Mouse (Mus musculus): ENCODE measurements around the gene Ska2. TPM values are rescaled to one million over a fixed set of nuclear protein-coding genes. Genes with fewer than 3 reads are reported as not detected.

Gene Ska2
- total RNA-seq, 4 experiments from 2014 or later: 13.7 to 16.1 (median 14.8) TPM

- DNase-seq (ENCODE audit: low spot score in 2 of 2): no peak
These were observed 54.7 kb downstream of the Ska2 start for GRCm38 (mm10) chr11:87163751-87164150.

GRCm38 (mm10) chr11:87173625-87174024, 64.6 kb downstream of the Ska2 start:
- no peak for DNase-seq (ENCODE audit: low spot score in 2 of 2)

Small RNA genes lying within 50 kb of the gene (microRNA-seq; reads per million reads assigned to microRNA genes)
- gene Mir301: 37.3 to 389 reads per million in 2 experiments

Other genes with a start within 250 kb of the Ska2 start
- 10 to 100 TPM; 21.5 to 28.4 (median 24.6) TPM for gene Ypel2, start 115.5 kb upstream of the Ska2 start, total RNA-seq (2022)
- gene Gdpd1, start 35.2 kb upstream of the Ska2 start, total RNA-seq (2022): 10 to 100 TPM; 39.8 to 54.5 (median 45.0) TPM
- 10 to 100 TPM; 16.4 to 18.6 (median 17.5) TPM for gene Smg8, start 22.5 kb upstream of the Ska2 start, total RNA-seq (2022)
- gene Prr11, start 526 bp upstream of the Ska2 start, total RNA-seq (2022): under 1 TPM; 0.27 to 0.52 (median 0.40) TPM
- gene Trim37, start 17.8 kb downstream of the Ska2 start, total RNA-seq (2022): 100 to 1,000 TPM; 166 to 174 (median 170) TPM
- gene Ppm1e, start 249.8 kb downstream of the Ska2 start, total RNA-seq (2022): 100 to 1,000 TPM; 211 to 248 (median 227) TPM